Mouse (Mus musculus): ENCODE data around the gene Lrch1. TPM values are rescaled to one million over a fixed set of nuclear protein-coding genes. Genes with fewer than 3 reads are reported as not detected.

Gene Lrch1
- polyA plus RNA-seq, 1 experiment from 2014 or later, result 8.2 TPM

GRCm38 (mm10) chr14:74882754-74883153 lies 64.9 kb downstream of the Lrch1 start:
- 90% methylated on average over 3 of the region's 3 CpGs for WGBS

GRCm38 (mm10) chr14:74880868-74881267 lies 66.8 kb downstream of the Lrch1 start:
- Histone ChIP-seq H3K27ac (replicated peaks) (no peak overlapping the region), H3K4me3 (no peak overlapping the region), H3K36me3 (no peaks in the 10 kb centered on the region), H3K27me3 (0 out of 2 replicates have a peak, but pooled peaks cover 11% of the 10 kb centered on the region), H3K9ac (replicated peaks) (no peak overlapping the region), H3K4me1 (peaks cover 15% of the 10 kb centered on the region), H3K9me3 (no peaks in the 10 kb centered on the region), H3K4me2 (replicated peaks) (no peak overlapping the region)
- whole genome bisulfite sequencing, result 90% methylated on average over 10 of the region's 10 CpGs
- no peak for ATAC-seq (ENCODE audit: low FRiP score, low read depth)

More at GRCm38 (mm10) chr14:74882754-74883153, 64.9 kb downstream of the Lrch1 start:
- Histone ChIP-seq H3K27me3 (0 out of 2 replicates have a peak, but pooled peaks cover 11% of the 10 kb centered on the region), H3K4me2 (replicated peaks) (no peak overlapping the region), H3K4me3 (no peak overlapping the region), H3K27ac (replicated peaks) (no peak overlapping the region), H3K9ac (replicated peaks) (no peak overlapping the region), H3K9me3 (no peaks in the 10 kb centered on the region), H3K36me3 (no peaks in the 10 kb centered on the region), H3K4me1 (peaks cover 15% of the 10 kb centered on the region)
- no peak for ATAC-seq (ENCODE audit: low FRiP score, low read depth)

GRCm38 (mm10) chr14:74879480-74879879 lies 68.2 kb downstream of the Lrch1 start:
- peaks cover 7% of the 10 kb centered on the region for H3K4me1 ChIP-seq
- no peak overlapping the region for H3K4me3 ChIP-seq
- no peak for ATAC-seq (ENCODE audit: low FRiP score, low read depth)
- H3K27me3 ChIP-seq, result 0 out of 2 replicates have a peak, but pooled peaks cover 6% of the 10 kb centered on the region
- 72% methylated on average over 10 of the region's 10 CpGs for WGBS
- no peak overlapping the region for H3K27ac ChIP-seq (replicated peaks)
- no peak overlapping the region for H3K4me2 ChIP-seq (replicated peaks)
- no peak overlapping the region for H3K9ac ChIP-seq (replicated peaks)
- no peaks in the 10 kb centered on the region for H3K9me3 ChIP-seq
- no peaks in the 10 kb centered on the region for H3K36me3 ChIP-seq

- H3K4me2 ChIP-seq (replicated peaks), result no peak overlapping the region
- H3K4me3 ChIP-seq, result no peak overlapping the region
- H3K9ac ChIP-seq (replicated peaks), result no peak overlapping the region
- H3K4me1 ChIP-seq, result no peaks in the 10 kb centered on the region
- WGBS, result 80% methylated on average over 5 of the region's 5 CpGs
- H3K36me3 ChIP-seq, result no peaks in the 10 kb centered on the region
- no peaks in the 10 kb centered on the region for H3K9me3 ChIP-seq
- H3K27ac ChIP-seq (replicated peaks), result no peak overlapping the region
- H3K27me3 ChIP-seq, result no peaks in the 10 kb centered on the region
- ATAC-seq (ENCODE audit: low FRiP score, low read depth), result no peak
Measured at GRCm38 (mm10) chr14:74877287-74877686, 70.4 kb downstream of the Lrch1 start.

- Histone ChIP-seq H3K4me1 (peaks cover 14% of the 10 kb centered on the region), H3K4me2 (replicated peaks) (no peak overlapping the region), H3K36me3 (no peaks in the 10 kb centered on the region), H3K27me3 (peaks cover 6% of the 10 kb centered on the region; the same call in 1 of the 2 replicates), H3K9me3 (no peaks in the 10 kb centered on the region), H3K9ac (replicated peaks) (no peak overlapping the region), H3K27ac (replicated peaks) (no peak overlapping the region), H3K4me3 (no peak overlapping the region)
- WGBS, result 61% methylated on average over 4 of the region's 4 CpGs
- no peak for ATAC-seq (ENCODE audit: low FRiP score, low read depth)
Measured at GRCm38 (mm10) chr14:74871220-74871619, 76.5 kb downstream of the Lrch1 start.

GRCm38 (mm10) chr14:74868902-74869230 lies 78.8 kb downstream of the Lrch1 start:
- H3K4me3 ChIP-seq, result no peak overlapping the region
- no peaks in the 10 kb centered on the region for H3K9me3 ChIP-seq
- H3K4me2 ChIP-seq (replicated peaks), result no peak overlapping the region
- peaks cover 6% of the 10 kb centered on the region; the same call in 1 of the 2 replicates for H3K27me3 ChIP-seq
- ATAC-seq (ENCODE audit: low FRiP score, low read depth), result no peak
- H3K27ac ChIP-seq (replicated peaks), result no peak overlapping the region
- 85% methylated on average over 4 of the region's 4 CpGs for WGBS
- H3K36me3 ChIP-seq, result no peaks in the 10 kb centered on the region
- H3K9ac ChIP-seq (replicated peaks), result no peak overlapping the region
- H3K4me1 ChIP-seq, result peaks cover 14% of the 10 kb centered on the region

- Histone ChIP-seq H3K9me3 (no peaks in the 10 kb centered on the region), H3K4me3 (no peak overlapping the region), H3K27me3 (peaks cover 6% of the 10 kb centered on the region; the same call in 1 of the 2 replicates), H3K27ac (replicated peaks) (no peak overlapping the region), H3K4me2 (replicated peaks) (no peak overlapping the region), H3K4me1 (peaks cover 14% of the 10 kb centered on the region), H3K36me3 (no peaks in the 10 kb centered on the region), H3K9ac (replicated peaks) (no peak overlapping the region)
- WGBS, result 93% methylated on average over 2 of the region's 2 CpGs
- ATAC-seq (ENCODE audit: low FRiP score, low read depth), result no peak
Measured at GRCm38 (mm10) chr14:74868188-74868901, 79.3 kb downstream of the Lrch1 start.

GRCm38 (mm10) chr14:74867076-74868042 lies 80.3 kb downstream of the Lrch1 start:
- Histone ChIP-seq H3K36me3 (no peaks in the 10 kb centered on the region), H3K9ac (replicated peaks) (no peak overlapping the region; the same call in 1 of the 2 replicates), H3K4me3 (no peak overlapping the region), H3K4me2 (replicated peaks) (peak overlapping the region; percentile 39), H3K4me1 (peaks cover 14% of the 10 kb centered on the region), H3K27me3 (peaks cover 6% of the 10 kb centered on the region; the same call in 1 of the 2 replicates), H3K9me3 (no peaks in the 10 kb centered on the region), H3K27ac (replicated peaks) (no peak overlapping the region)
- WGBS, result 25% methylated on average over 20 of the region's 20 CpGs
- ATAC-seq (ENCODE audit: low FRiP score, low read depth), result no peak; the same call in 1 of the 2 replicates

- peaks cover 14% of the 10 kb centered on the region for H3K4me1 ChIP-seq
- no peaks in the 10 kb centered on the region for H3K9me3 ChIP-seq
- H3K9ac ChIP-seq (replicated peaks), result no peak overlapping the region
- H3K4me2 ChIP-seq (replicated peaks), result no peak overlapping the region
- WGBS, result 67% methylated on average over 3 of the region's 3 CpGs
- no peak for ATAC-seq (ENCODE audit: low FRiP score, low read depth)
- peaks cover 6% of the 10 kb centered on the region; the same call in 1 of the 2 replicates for H3K27me3 ChIP-seq
- H3K27ac ChIP-seq (replicated peaks), result no peak overlapping the region
- H3K36me3 ChIP-seq, result no peaks in the 10 kb centered on the region
- no peak overlapping the region for H3K4me3 ChIP-seq
Measured at GRCm38 (mm10) chr14:74865738-74866137, 81.9 kb downstream of the Lrch1 start.

GRCm38 (mm10) chr14:74864805-74865483 lies 82.7 kb downstream of the Lrch1 start:
- Histone ChIP-seq H3K9me3 (no peaks in the 10 kb centered on the region), H3K27me3 (peaks cover 6% of the 10 kb centered on the region; the same call in 1 of the 2 replicates), H3K4me1 (peaks cover 14% of the 10 kb centered on the region), H3K9ac (replicated peaks) (no peak overlapping the region), H3K4me2 (replicated peaks) (no peak overlapping the region), H3K27ac (replicated peaks) (no peak overlapping the region), H3K36me3 (no peaks in the 10 kb centered on the region), H3K4me3 (no peak overlapping the region)
- ATAC-seq (ENCODE audit: low FRiP score, low read depth), result no peak
- 83% methylated on average over 5 of the region's 5 CpGs for WGBS

GRCm38 (mm10) chr14:74861456-74861855 lies 86.2 kb downstream of the Lrch1 start:
- no peaks in the 10 kb centered on the region for H3K27me3 ChIP-seq
- H3K4me2 ChIP-seq (replicated peaks), result no peak overlapping the region
- no peaks in the 10 kb centered on the region for H3K9me3 ChIP-seq
- no peak overlapping the region for H3K9ac ChIP-seq (replicated peaks)
- no peak overlapping the region for H3K27ac ChIP-seq (replicated peaks)
- WGBS, result 88% methylated on average over 9 of the region's 9 CpGs
- no peak overlapping the region for H3K4me3 ChIP-seq
- H3K36me3 ChIP-seq, result no peaks in the 10 kb centered on the region
- H3K4me1 ChIP-seq, result no peaks in the 10 kb centered on the region; the same call in 1 of the 2 replicates
- ATAC-seq (ENCODE audit: low FRiP score, low read depth), result no peak
